Mouse (Mus musculus) heart, adult 2 months (tissue): ENCODE measurements around the gene Mcrs1. TPM values are rescaled to one million over a fixed set of nuclear protein-coding genes. Genes with fewer than 3 reads are reported as not detected.

Experiments used
- DNase-seq, 2 experiments: peaks; one replicate each; pipeline ENCODE4 v3.0.0; 2021
- H3K27ac ChIP-seq: fragments of 200-600 bp; 2 replicates; pipeline ENCODE4 v1.8.1; 2022
- H3K27me3 ChIP-seq: fragments of 200-500 bp; 2 replicates; pipeline ENCODE4 v1.6.1; 2012; ENCODE audit warnings: mild to moderate bottlenecking, low read length, inconsistent platforms, mixed read lengths; ENCODE audit not compliant: control insufficient read depth, insufficient read depth
- H3K36me3 ChIP-seq: fragments of 200-500 bp; 2 replicates; pipeline ENCODE4 v1.6.1; 2012; ENCODE audit warnings: low read length, inconsistent platforms; ENCODE audit not compliant: control insufficient read depth, insufficient read depth
- H3K4me1 ChIP-seq: fragments of 200-500 bp; 2 replicates; pipeline ENCODE4 v1.6.1; 2011; ENCODE audit warnings: low read length; ENCODE audit not compliant: control insufficient read depth, insufficient read depth
- H3K4me3 ChIP-seq: fragments of 200-600 bp; 2 replicates; pipeline ENCODE4 v1.8.1; 2022
- H3K79me2 ChIP-seq: fragments of 200-500 bp; replicated peaks from 2 replicates; pipeline ENCODE4 v1.6.1; 2012; ENCODE audit warnings: mild to moderate bottlenecking, inconsistent platforms, low read length, moderate library complexity, mixed read lengths; ENCODE audit not compliant: control insufficient read depth, insufficient read depth
- H3K9ac ChIP-seq: fragments of 200-500 bp; 2 replicates; pipeline ENCODE4 v1.6.1; 2012; ENCODE audit warnings: low read depth, mild to moderate bottlenecking, control low read depth, inconsistent platforms, low read length, mixed read lengths
- CTCF ChIP-seq: fragments of 200-600 bp; IDR thresholded peaks from 2 replicates; pipeline ENCODE4 v1.8.1; 2022; ENCODE audit warnings: antibody characterized with exemption, mild to moderate bottlenecking, moderate library complexity
- EP300 ChIP-seq: fragments of 200-500 bp; IDR thresholded peaks from 2 replicates; pipeline ENCODE4 v1.6.1; 2011; ENCODE audit warnings: low read depth, low read length, control low read depth; ENCODE audit not compliant: insufficient read depth
- POLR2A ChIP-seq: fragments of 200-500 bp; IDR thresholded peaks from 2 replicates; pipeline ENCODE4 v1.6.1; 2011; ENCODE audit warnings: mild to moderate bottlenecking, low read depth, low read length, control low read depth; ENCODE audit not compliant: insufficient read depth
- WGBS: fragments of 180-500 bp; shearing (Covaris S2); methylation state at CpG from one replicate; pipeline ENCODE4 v1.1.7; 2018; 5-methylcytosine and 5-hydroxymethylcytosine counted together
- intact Hi-C: fragments of 180-260 bp; cut with DNase I; formaldehyde crosslinking; loops from one replicate; pipeline ENCODE4 v1.15.1; 2025
- polyA plus RNA-seq: library from polyadenylated mRNA; depleted of rRNA; stranded (reverse); fragments of >200 nt; gene quantifications from 2 replicates; pipeline ENCODE4 v1.2.3, GENCODE M21; 2012
- total RNA-seq, 2 experiments: library from RNA; stranded (reverse); gene quantifications; 2 replicates each; pipeline ENCODE4 v1.2.3; 2021

The Mcrs1 gene
- total and polyA plus RNA-seq, 3 experiments, result 44.2 to 62.1 (median 52.3) TPM

DNA sequence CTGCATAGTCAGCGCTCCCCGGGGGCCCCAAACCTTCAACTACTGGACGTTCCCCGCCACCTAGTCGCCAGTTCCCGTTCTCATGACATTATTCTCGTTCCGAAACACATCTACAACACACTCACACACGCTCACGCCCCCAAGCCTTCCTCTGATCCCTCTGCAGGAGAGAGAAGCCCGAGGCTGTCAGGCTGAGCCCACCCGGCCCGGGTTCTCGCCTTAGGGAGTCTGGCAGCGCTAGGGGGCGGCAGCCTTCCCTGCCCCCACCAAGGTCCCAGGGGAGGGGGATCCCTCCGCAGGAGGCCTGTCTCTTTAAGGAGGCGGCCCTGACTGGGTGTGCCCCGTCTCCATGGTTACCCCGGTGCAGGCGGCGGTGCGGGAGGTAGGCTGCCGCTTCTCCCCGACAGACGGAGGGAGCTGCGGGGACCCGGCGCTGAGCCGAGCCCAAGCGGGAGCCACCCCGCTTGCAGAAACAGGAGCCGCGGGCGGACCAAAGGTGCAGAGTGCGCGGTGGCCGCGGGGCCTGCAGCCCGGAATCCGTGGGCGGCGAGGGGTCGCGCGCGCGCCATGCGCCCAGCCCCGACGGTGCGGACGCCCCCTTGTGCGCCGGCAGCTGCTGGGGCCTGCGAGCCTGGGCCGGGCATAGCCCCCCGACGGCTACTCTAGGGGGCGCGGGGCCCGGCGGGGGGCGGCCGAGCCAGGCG is 27.4 kb downstream of the Mcrs1 start, which contains the start of gene Kcnh3:
Gene Kcnh3, plus strand, starts transcription at position 654 of the 704 bp plus-strand sequence.
- peak within 1 kb of the TSS; percentile 37 for H3K9ac ChIP-seq

DNA sequence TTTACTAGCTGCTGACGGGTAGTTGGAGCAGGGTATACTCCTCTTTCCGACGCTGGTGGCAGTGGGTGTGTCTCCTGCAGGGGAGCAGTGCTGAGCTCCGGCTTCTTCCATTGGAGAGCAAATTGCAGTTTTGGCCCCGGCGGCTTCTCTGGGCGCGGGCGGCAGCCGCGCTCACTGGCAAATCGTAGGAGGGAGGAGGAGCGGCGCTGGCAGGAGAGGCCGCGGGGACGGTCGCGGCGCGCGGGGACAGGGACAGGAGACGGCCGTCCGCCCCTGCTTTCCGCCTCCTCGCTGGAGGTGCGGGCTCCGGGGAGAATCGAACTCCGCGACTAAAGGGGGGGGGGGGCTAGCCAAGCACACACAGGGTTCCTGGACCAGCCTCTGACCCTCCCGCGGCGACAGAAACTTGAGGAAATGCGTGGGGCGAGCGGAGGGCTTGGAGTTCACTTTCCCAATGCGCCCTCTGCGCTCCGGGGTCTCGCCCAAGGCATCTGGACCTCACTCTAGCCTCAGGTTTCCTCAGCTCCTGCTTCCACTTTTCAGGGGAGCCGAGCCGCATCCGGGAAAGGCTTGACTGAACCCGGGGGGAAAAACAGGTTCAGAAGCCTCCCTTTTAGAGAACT is 28.1 kb downstream of the Mcrs1 start:
- Histone ChIP-seq H3K27me3 (peaks cover 15% of the 10 kb centered on the region), H3K79me2 (no peaks in the 10 kb centered on the region), H3K9ac (peak overlapping the region; percentile 37), H3K4me1 (no peaks in the 10 kb centered on the region), H3K36me3 (no peaks in the 10 kb centered on the region), H3K4me3 (peak overlapping the region; percentile 53), H3K27ac (no peak overlapping the region)
- peak; percentile 60 to 65 for DNase-seq
- intact Hi-C loops, result no loop called here
- WGBS, result under 1% methylated on average over 46 of the region's 46 CpGs
- TF ChIP-seq CTCF, result no peak
- TF ChIP-seq EP300, result no peak
- no peak for TF ChIP-seq POLR2A

More for the DNA sequence above, 27.4 kb downstream of the Mcrs1 start, which contains the start of gene Kcnh3:
- DNase-seq, result peak; percentile 62 to 63
- Histone ChIP-seq H3K79me2 (no peaks in the 10 kb centered on the region), H3K27ac (no peak within 1 kb of the TSS), H3K36me3 (no peaks in the 10 kb centered on the region), H3K4me1 (no peaks in the 10 kb centered on the region), H3K4me3 (peak within 1 kb of the TSS; percentile 53), H3K27me3 (peaks cover 15% of the 10 kb centered on the region)
- intact Hi-C loops, result no loop called here
- no peak for TF ChIP-seq EP300
- TF ChIP-seq POLR2A, result no peak
- TF ChIP-seq CTCF, result no peak
- WGBS, result 2% methylated on average over 65 of the region's 66 CpGs

DNA sequence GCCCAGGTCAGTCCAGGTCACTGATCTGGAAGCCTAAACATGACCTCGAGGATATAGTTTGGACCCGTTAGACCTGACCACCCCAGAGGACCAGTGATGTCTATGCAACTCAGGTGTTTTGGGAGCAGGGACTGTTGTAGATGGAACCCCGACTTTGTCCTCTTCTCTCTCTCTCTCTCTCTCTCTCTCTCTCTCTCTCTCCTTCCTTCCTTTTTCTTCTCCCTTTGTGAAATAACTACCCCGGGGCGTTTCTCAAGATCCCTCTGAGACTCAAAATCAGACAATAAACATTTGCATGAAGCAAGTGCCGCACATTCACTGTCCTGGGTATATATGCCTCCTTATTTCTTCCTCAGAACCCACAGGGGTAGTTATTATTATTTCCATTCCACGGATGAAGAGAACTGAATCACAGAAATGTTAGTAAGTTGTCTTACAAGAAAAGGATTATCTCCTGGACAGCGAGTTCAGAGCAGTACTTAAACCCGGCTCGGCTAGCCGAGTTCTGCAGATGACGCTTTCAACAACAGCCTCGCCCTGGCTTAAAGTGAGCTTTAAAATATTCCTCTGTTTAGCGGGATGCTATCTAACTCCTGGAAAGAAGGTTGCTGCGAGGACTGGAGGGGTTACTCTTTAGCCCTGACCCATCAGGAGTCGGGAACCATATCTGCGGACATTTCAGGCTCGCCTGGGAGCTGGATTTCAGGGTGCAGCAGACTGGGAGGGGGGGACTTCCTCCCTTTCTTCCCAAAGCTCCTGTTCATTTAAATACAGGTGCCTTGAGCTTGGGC is 28.8 kb downstream of the Mcrs1 start:
- TF ChIP-seq POLR2A (no peak), CTCF (no peak), EP300 (no peak)
- H3K36me3 ChIP-seq, result no peaks in the 10 kb centered on the region
- 7% methylated on average over 18 of the region's 18 CpGs for WGBS
- H3K4me3 ChIP-seq, result peak overlapping the region; percentile 53
- H3K9ac ChIP-seq, result no peak overlapping the region
- H3K4me1 ChIP-seq, result no peaks in the 10 kb centered on the region
- no peak overlapping the region for H3K27ac ChIP-seq
- intact Hi-C loops, result no loop called here
- H3K79me2 ChIP-seq, result no peaks in the 10 kb centered on the region
- peaks cover 15% of the 10 kb centered on the region for H3K27me3 ChIP-seq
- DNase-seq, result no peak

DNA sequence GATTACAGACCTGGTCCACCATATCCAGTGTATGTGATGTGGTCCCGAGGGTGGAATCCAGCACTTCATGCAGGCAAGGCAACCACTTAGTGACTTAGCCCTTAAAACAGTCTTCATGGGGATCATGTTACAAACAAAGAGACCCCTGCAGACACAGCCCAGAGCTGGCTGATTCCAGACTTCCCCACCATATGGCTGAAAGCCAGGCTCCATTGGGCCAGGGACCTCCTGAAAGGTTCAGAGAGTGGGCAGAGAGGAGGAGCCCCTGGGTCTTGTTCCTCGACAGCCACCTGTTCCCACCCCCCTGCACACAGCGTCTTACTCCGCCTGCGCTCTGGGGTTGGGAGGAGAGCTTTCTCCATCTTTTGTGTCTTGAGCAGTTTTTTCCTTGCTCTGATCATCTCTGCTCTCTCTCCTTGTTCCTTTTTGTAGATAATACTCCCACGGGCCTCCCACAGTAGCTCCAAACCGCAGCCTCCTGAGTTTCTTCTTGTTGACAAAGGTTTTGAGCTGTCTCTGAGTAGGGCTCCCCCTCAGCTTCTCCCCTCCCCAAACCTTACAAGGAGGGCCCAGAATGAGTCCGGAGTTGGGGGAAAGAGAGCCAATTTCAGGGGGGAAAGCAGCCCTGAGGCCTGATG is 30.3 kb downstream of the Mcrs1 start:
- no peaks in the 10 kb centered on the region for H3K79me2 ChIP-seq
- H3K4me3 ChIP-seq, result no peak overlapping the region
- H3K36me3 ChIP-seq, result no peaks in the 10 kb centered on the region
- TF ChIP-seq EP300 (no peak), POLR2A (no peak), CTCF (no peak)
- 43% methylated on average over 8 of the region's 8 CpGs for WGBS
- intact Hi-C loops, result no loop called here
- H3K9ac ChIP-seq, result no peak overlapping the region
- H3K4me1 ChIP-seq, result no peaks in the 10 kb centered on the region
- peaks cover 13% of the 10 kb centered on the region for H3K27me3 ChIP-seq
- no peak for DNase-seq
- no peak overlapping the region for H3K27ac ChIP-seq

DNA sequence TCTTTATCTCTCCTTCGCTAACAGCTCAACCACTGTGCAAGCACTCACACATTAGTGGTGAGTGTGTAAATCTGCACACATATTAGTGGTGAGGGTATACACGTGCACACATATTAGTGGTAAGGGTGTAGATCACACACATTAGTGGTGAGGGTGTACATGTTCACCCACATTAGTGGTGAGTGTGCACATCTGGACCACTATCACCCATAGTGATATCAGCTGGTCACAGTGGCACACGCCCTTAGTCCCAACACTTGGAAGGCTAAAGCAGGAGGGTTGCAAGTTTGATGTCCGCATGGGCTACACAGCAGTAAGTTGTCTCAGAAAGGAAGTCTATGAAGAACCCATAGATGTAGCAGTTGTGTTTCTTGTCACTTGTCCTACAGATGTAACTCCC is 34.1 kb downstream of the Mcrs1 start:
- H3K4me1 ChIP-seq, result no peaks in the 10 kb centered on the region
- H3K36me3 ChIP-seq, result no peaks in the 10 kb centered on the region
- no peak for TF ChIP-seq POLR2A
- TF ChIP-seq CTCF, result no peak
- no peak for TF ChIP-seq EP300
- no peak overlapping the region for H3K4me3 ChIP-seq
- no peaks in the 10 kb centered on the region for H3K79me2 ChIP-seq
- intact Hi-C loops, result no loop called here
- no peak for DNase-seq
- 89% methylated on average over 4 of the region's 4 CpGs for WGBS
- no peak overlapping the region for H3K9ac ChIP-seq
- H3K27ac ChIP-seq, result no peak overlapping the region
- H3K27me3 ChIP-seq, result peaks cover 2% of the 10 kb centered on the region; the same call in 1 of the 2 replicates
